Mouse (Mus musculus): ENCODE data around the gene Cfap157.

- TF ChIP-seq GATA1 (IDR thresholded peaks at IDR 0.05; ENCODE audit: borderline replicate concordance, low read length) (no peak), FLI1 (IDR thresholded peaks at IDR 0.05; ENCODE audit: low read length) (no peak)
Measured at GRCm38 (mm10) chr2:32728463-32728862, 55.8 kb downstream of the Cfap157 start.

Data from megakaryocyte, embryonic 14.5 days (primary cell).